Mouse (Mus musculus) ovary, postnatal 14 days (tissue): ENCODE measurements at regions not wholly inside any gene's neighbourhood (a gene's known extent, or its start where the extent isn't known, plus 50 kb on each side); places are given as distances from the start of the nearest gene placed in this dataset.

Source experiments
- DNase-seq: peaks from one replicate; pipeline ENCODE4 v3.0.0; 2022; ENCODE audit warnings: low spot score

DNA sequence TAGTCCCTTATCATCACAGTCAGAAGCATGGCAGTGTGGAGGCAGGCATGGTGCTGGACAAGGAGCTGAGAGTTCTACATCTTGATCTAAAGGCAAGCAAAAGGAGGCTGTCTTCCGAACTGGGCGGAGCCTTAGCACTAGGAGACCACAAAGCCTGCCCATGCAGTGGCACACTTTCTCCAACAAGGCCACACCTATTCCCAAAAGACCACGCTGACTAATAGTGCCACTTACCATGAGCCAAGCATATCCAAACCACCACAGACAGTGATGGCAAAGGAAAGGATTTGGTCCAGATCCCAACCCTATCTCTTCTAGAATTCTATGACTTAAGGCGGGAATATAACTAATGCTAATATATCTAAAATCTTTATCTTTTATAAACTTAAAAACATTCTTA is 169.4 kb upstream of the Prok2 start:
- no peak for DNase-seq

GRCm38 (mm10) chr6:99893936-99894335 is 167.7 kb upstream of the Prok2 start:
- no peak for DNase-seq

DNA sequence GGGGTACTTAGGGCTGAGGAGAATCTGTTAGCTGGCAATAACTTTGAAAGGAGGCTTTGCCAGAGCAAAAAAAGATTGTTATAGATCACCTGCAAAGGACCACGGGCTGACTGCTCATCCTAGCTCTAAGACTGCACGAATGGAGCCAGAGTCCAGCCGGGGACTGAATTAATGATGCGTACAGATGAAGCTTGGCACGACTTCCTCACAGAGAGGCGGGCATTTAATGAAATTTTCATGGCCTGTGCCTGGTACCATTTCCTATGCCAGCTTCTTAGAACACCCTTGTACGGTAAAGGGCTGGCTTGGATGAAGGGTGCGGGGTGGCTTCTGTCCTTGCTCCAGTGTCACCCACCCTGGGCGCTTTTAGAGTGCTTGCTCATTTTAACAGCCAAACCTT is 166.0 kb upstream of the Prok2 start:
- no peak for DNase-seq

DNA sequence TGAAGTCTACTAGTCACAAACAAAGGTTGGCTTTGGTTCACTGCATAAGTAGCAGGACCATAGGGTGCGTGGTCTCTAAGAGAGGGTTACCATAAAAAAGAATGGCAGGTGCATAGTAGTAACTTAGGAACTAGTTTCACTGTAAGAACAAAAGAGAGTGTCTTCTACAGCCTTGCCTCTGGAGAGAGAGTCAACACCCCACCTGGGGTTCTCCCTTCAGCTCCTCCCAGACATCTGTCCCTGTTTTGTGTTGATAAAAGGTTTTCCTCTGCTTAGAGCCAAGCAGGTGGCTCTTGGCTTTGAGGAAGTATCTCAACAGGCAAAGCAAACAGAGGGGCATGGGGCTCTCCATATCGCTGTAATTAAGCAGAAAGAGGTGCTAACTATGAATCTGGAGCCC is 165.6 kb upstream of the Prok2 start:
- no peak for DNase-seq

DNA sequence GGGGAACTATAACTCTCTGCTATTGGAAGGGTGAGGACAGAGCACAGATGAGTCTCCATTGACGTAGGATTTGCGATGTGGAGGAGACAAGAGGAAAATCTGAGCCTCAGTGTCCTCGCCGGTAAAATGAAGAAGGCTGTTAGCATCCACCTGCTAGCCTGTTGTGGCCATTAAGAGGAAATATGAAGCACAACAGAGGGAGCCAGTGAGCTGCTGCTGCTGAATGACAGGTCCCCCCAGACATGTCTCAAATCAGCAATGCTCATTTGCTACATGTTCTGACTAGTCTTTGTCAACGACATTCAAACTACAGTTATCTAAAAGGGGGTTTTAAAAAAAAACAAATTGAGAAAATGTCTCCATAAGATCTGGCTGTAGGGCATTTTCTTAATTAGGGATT is 164.6 kb upstream of the Prok2 start:
- no peak for DNase-seq

- no peak for DNase-seq
These were observed 162.9 kb upstream of the Prok2 start for GRCm38 (mm10) chr6:99889055-99889454.

DNA sequence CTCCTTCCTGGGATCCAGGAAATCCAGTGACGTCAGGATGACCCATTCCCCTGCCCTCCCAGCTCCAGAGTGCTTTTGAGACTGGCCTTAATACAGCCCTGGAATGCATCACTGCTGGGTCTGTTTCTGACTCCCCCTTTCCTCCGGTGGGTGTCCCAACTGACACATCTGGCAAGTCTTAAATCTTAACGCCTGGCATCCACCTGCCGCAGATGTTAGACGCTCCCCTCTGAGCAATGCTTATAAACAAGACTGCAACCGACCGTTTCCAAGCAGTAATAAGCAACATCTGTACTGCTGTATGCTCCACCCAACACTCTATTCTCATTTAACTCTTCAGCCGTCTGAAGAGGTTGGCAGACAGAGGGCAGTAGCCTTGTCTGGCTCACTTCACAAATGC is 161.7 kb upstream of the Prok2 start:
- DNase-seq: no peak

DNA sequence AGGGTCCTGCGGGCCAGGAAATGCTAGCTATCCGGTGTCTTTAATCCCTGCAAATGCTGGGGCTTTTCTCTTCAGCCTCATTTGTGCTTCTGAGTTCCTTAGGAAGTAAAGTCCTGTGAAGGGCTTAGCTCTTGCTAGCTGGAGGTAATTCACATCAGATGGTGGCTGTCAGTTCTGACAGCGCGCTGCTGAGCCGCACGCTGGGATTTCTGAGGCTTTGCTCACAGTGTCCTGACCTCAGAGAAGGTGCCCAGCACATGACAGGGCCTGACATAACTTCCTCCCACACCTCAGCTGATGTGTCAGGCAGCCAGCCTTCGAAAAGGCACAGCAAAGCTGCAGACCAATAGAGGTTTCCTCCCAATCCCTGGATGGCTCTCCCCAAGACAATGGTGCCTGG is 158.6 kb upstream of the Prok2 start:
- no peak for DNase-seq

DNA sequence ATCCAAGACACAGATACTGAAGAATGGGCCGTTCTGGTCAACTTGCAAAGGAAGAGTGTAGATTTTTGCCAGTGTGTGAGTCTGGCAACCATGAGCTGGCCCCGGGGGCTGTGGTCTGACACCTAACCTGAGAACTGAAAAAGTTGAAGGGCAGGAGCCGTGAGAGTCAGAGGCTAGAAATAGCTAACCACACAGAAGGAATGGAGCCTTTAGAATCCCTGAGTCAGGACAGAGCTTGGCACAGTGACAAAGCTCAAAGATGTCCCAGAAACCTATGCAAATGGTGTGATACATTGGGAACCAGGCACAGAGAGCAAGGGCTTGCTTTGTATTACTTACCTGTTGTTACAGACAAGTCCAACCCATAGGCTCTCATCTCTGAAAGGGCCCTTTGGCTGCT is 157.9 kb upstream of the Prok2 start:
- no peak for DNase-seq

DNA sequence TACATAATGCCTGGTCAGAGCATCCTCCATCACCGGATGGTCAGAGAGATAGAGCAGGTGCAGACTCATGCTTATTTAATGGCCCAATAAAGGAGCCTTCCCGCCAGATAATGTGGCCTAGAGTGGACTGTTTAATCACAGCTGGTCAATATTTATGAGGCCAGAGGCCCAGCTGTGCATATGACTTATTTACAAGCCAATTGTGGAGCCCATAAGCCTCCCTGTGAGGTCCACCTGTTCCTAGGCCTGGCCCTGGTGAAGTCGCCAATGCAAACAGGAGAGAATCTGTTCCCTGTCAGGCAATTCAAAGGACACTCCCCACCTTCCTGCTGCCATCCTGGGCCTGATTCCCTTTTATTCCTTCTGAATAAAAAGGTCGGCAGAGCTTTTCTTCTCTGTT is 155.4 kb upstream of the Prok2 start:
- DNase-seq: no peak

GRCm38 (mm10) chr6:99874852-99875251 is 148.7 kb upstream of the Prok2 start:
- no peak for DNase-seq

DNA sequence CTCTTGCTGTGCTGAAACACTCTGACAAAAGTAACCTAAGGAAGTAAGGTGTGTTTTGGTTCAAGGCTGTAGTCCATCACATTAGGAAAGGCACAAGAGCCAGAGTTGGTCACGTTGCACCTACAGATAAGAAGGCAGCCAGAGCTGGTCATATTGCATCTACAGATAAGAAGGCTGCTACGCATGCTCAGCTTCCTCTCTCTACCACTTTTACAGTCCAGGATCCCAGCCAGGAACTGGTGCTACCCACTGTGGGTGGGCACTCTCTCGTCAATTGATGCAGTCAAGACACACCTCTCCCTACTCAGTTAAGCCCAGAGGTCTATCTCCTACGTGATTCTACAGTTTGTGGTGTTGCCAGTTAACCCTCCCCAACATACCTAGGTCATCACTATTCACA is 147.8 kb upstream of the Prok2 start:
- DNase-seq: no peak

GRCm38 (mm10) chr6:99866061-99866460 is 139.9 kb upstream of the Prok2 start:
- DNase-seq: no peak

DNA sequence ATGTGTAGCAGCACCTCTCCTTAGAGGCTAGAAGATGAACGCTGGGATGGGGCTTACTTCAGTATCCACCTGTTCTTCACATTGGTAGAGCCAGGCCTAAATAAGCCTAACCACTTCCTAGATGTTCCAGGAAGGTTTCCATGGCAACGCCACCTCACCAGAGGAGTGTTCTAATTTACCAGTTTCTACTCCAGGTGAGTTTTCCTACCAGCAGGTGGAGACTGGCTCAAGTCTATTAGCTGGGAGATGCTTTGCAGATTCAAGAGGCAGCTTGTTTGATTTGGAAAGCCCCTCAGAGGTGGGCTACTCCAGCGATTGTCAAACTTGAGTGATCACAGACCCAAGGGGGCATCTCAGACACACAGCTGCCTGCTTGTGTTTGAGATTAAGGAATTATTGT is 138.8 kb upstream of the Prok2 start:
- no peak for DNase-seq

- DNase-seq: no peak
These were observed 137.2 kb upstream of the Prok2 start for GRCm38 (mm10) chr6:99863418-99863817.

DNA sequence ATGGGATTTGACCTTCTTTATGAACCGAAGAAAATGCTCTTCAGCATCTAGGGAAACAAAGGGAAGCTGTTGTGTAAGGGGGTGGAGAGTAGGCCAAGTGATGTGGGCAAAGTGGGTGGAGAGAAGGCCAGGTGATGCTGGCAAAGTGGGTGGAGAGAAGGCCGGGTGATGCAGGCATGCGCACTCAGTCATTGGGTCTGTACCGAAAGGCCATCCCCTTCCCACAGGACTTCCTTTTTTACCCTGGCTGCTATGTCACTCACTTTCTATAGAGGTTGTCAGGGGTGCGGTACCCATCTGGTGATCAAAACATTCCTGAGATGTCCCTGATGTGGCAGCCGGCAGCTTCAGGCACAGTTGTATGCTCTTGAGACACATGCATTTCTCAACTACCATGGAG is 131.2 kb upstream of the Prok2 start:
- no peak for DNase-seq

DNA sequence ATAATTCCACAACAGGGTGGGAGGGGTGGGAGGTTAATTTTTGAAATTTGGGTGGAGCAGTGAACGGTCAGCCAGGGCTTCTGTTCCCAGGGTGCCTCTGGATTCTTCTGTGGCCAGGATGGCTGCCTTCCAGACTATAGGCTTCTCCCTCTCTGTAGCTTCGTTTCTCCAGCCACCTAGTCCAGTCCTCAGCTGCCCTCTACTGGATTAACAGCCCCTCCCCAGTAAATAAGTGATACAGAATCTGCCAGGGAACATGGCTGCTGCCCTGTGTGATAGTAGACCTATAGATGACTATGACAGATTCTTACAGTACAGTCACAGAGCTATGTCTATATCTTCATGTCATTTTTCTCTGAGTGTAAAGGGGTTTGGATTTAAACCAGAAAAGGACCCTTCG is 127.5 kb upstream of the Prok2 start:
- DNase-seq: no peak

GRCm38 (mm10) chr6:99850706-99851105 is 124.5 kb upstream of the Prok2 start:
- DNase-seq: no peak

- peak; percentile 21 for DNase-seq
These were observed 119.3 kb upstream of the Prok2 start for GRCm38 (mm10) chr6:99845508-99845846.

GRCm38 (mm10) chr6:99844775-99845507 is 118.7 kb upstream of the Prok2 start:
- DNase-seq: no peak

GRCm38 (mm10) chr6:99843507-99843906 is 117.3 kb upstream of the Prok2 start:
- no peak for DNase-seq

GRCm38 (mm10) chr6:99842723-99843122 is 116.5 kb upstream of the Prok2 start:
- no peak for DNase-seq

DNA sequence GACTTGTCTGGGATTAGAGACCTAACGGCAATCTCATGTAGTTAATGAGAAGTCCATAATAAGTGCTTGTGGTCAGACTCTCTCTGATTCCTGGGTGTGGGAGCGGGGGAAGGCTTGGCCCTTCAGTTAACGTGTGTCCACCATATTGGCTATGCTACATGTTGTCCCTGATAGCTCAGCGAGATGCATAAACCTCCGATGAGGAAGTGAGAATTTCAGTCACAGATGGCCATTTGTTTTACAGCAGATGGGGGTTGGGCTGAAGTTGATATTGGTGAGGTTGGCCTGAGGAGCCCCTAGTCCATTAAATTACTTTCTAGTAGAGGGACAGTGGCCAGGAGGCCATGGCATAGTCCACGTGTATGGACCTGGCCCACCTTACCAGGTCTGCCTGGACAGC is 114.6 kb upstream of the Prok2 start:
- DNase-seq: no peak

- peak; percentile 43 for DNase-seq
These were observed 107.1 kb upstream of the Prok2 start for GRCm38 (mm10) chr6:99833323-99833722.

- no peak for DNase-seq
These were observed 101.4 kb upstream of the Prok2 start for GRCm38 (mm10) chr6:99827625-99828024.
